Mouse (Mus musculus): ENCODE data around the gene Rtn4ip1.
"Not testable (repeated sequence)": the region's sequence is repeated elsewhere in the genome, so short reads cannot be mapped to it uniquely, and the experiment has no call there.

Gene Rtn4ip1

DNA sequence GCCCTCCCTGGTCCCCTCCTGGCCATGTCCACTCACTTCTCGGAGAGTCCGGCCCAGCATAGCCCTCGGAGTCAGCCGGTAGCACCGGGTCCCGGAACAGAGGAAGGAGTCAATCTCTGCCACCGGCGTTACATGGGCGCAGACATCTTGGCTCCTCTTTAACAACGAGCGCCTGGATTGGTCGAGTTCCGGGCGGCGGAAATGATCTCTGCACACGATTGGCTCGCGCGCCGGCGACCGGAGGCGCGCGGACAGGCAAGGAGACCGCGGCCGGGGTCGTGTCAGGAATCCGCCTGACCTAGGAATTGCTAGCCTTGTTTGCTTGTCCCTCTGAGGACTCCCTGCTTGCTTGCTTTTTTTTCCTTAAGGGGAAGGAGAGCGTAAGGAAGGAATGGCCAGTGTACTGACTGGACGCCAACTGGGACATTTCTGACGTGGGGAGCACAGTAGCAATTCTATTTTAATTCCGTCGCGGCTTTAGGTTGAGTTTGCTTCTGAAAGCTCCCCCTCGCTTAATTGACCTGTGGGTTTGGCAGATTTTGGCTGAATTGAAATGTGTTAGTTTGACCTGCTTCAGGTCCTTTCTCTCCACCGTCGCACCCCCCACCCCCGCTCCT, at the start of gene Rtn4ip1, which contains the start of gene Qrsl1:
Rtn4ip1 (plus strand) TSS at position 230 of the 617 bp plus-strand sequence.
Qrsl1 (minus strand) TSS at position 168 of the 617 bp plus-strand sequence.
- DNase-seq, result peak; percentile 93

DNA sequence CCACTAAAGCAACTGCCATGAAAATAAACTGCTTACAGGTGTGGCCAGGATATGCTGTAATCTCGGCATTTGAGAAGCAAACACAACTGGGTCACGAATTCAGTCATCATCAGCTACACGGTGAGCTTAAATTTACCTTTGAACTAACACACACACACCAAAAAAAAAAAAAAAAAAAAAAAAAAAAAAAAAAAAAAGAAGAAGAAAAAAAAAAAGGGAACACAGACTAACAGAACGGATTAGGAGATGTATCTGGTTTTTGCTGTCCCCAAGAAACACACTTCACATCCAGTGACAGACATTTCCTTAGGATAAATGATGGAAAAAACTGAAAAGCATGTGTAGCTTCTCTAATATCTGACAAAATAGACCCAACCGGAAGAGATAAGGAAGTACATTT, 49.7 kb upstream of the Rtn4ip1 start:
- no peak for DNase-seq

DNA sequence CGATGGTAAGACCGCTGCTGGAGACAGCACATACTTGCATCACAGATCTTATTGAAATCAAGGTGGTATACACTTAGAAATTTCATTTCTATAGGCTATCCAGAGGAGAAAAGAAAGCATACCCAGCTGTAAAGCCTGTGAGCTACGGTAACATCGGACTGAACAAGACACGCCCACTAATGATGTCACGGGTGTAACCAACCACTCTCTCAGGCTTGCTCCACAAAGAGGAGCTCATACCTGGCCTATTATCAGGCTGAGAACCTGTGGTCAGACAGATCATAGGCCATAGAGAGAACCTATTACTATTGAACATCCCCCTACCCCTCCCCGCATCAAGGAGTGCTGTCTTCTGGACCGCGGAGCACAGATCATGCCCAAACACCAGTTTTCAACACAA, 45.7 kb upstream of the Rtn4ip1 start:
- no peak for DNase-seq

DNA sequence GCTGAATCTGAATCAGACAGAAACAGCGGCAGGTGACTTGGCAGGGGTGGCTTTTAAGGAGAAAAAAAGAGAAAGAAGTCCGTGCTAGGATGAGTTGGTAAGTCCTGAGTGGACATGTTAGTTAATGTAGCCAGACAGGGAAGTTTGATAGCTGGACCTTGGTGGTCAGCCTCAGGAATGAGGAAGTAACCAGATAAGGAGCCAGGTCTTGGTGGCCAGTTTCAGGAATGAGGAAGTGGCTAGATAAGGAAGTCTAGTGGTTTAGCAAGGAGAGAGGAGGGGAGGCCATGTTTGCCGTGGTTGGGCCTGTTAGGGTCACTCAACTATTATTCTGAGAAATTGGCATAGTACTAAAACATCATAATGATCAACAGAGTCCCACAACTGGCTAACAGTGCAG, 45.3 kb upstream of the Rtn4ip1 start:
- no peak for DNase-seq

DNA sequence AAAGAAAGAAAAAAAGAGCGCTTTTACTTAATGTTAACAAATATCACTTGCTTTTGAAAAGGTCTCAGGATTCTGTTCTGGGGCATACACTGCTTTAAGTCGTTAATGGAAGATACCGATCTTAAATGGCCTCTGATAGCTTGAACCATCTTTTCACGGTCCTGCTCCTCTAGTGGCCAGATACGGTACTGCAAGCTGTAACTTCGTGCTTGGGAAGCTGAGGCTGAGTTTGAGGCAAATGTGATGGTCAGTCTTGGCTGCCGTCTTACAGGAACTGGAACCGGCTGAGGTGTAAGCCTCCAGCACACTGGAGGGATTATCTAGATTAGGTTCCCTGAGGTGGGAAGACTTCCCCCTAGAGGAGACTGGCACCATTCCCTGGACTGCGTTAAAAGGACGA, 30.9 kb upstream of the Rtn4ip1 start:
- DNase-seq, result peak; percentile 51

DNA sequence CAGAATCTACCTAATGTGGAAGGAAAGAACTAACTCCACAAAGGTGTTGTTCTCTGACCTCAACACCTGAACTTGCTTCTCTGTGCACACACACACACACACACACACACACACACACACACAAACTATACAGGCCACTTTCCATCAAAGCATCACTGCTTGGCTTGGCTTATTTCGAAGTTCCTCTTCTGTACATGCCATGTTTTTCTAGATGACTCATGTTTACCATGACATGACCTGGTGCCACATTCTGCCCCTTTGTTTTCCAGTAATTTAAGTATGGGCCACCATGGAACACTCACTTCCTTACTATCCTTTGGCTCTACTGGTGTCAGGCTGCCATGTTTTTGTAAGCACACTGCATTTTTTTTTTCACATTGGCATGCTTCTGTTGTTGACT, 30.1 kb upstream of the Rtn4ip1 start:
- DNase-seq, result no peak

DNA sequence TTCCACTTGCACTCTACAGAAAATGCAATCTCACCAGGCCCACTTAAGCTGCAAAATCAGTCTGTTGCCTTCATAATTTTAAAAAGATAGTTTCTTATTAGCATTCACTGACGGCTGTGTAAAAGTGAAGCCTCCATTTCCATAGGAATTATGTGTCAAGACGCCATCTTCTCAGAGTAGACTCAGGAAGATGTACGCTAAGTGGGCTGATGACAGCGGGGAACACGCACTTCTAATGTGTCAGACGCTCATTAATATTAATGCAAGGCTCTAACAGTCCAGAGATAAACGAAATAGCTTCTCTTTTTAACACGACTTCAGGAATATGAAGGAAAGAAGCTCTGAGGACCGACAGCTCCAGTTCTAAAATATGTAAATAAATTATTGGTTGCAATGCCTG, 13.9 kb upstream of the Rtn4ip1 start:
- no peak for DNase-seq

DNA sequence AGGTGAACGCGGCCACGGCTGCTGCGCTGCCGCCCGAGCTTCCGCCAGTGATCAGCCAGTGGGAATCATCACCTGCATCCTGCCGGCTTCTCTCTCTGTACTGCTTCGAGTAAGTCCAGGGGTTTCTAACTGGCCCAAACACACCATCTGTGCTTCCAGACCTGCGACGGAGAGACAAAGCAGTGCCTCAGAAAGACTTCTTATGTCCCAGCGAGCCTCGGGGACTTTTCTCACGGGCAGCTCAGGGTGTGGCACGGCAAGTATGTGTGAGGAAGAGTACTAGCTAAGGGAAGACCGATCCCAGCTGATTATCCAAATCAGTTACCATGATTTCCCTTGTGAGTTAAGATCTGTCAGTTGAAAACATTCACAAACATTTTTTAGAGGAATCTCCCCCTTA, 12.6 kb upstream of the Rtn4ip1 start:
- DNase-seq, result no peak

DNA sequence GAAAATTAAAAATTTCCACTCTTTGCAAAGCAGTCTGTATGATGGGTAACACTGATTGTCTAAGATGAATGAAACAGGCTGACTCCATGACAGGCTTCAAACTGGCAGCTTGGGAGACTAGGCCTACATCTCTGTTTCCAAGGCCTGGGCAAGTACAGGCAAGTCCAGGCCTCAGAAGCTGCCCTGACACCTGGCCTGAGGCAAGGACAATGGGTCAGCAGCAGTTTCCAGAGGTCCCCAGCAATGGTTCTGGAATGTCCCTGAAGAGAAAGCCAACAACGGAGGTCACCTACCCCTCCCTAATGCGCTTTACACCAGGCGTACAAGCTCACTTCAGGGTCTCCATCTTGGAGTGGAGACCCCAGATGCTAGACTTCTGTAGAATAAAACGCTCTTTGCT, 8.6 kb upstream of the Rtn4ip1 start:
- DNase-seq, result no peak

DNA sequence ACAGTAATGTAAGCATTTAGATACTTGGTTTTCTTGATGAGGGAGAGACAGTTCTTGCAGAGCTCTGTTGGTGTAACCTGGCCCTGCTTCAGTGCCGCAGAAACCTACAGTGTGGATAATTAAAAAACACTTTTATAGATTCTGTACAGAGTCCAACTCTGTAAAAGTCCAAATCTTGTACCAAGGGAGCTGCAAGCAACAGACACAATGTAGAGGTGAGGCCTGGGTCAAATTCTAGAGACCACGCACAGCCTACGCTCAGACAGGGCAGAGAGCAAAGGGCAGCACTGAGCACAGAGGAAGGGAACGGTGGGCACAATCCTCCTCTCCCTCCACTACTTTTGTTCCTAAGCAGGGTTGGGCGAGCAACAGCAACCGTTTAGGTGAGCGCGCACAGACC, 5.5 kb upstream of the Rtn4ip1 start:
- no peak for DNase-seq

DNA sequence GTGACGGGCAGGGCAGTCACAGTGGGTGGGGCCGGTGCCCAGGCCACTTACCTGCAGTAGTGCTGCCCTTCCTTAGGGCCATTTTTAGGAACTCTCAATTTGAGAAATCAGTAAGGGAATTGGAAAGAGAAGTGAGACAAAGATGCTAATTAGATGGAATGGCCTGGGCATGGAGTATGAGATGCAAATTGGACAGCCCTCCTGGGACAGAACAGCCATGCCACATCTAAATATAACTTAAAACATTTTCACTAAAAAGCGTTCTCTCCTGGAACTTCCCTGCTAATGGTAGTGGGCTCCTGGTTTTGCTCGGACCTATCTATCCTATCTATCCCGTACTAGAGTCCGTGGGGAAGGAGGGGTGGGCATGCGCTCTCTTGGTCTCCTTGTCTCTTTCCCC, 3.3 kb upstream of the Rtn4ip1 start:
- DNase-seq, result no peak

DNA sequence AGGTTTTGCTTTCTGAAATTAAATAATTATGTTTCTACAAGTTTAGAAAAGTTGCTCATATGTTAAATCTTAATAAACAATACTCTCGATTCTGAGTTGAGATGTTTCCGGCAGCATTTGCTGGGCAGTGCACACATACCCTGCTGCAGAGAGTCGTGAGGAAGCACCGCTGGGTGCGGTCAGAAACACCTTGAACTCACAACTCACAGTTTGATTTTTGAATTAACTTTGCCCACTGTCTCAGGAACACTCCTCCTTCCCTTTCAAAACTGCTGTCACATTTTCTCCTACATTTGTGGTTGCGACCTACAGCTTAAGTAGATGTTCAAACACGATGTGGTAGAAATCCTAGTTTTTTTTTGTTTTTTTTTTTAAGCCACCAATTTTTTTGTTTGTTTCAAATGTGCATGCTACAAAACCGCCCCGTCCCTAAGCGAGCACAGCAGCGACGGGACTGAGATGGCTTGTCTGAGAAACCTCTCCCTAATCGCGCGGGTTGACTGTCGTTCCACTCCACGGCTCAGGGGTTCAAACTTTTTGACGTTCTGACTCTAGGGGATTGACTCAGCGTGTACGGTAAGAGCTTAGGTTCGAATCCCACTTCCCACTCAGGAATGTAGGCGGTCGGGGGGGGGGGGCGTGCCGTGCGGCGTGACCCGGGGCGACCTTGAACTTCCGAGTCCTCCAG, 580 bp upstream of the Rtn4ip1 start:
- DNase-seq, result peak; percentile 16

DNA sequence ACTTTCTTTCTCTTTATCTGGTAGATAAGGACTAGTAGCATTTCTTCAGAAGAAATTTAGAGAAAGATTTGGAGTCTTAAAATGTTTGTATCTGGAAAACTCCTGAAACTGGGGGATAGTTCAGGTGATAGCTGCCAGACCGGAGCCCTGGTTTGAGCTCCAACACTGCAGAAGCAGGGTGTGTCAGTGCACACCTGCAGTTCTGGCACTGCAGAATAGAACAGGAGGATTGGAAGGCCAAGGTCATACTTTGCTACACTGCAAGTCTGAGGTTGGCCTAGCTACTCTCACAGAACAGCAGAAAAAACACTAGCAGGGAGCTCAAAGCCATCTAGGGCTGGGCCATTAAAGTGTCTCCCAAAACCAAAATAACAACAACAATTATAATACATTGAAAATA, 3.0 kb downstream of the Rtn4ip1 start:
- DNase-seq, result no peak

DNA sequence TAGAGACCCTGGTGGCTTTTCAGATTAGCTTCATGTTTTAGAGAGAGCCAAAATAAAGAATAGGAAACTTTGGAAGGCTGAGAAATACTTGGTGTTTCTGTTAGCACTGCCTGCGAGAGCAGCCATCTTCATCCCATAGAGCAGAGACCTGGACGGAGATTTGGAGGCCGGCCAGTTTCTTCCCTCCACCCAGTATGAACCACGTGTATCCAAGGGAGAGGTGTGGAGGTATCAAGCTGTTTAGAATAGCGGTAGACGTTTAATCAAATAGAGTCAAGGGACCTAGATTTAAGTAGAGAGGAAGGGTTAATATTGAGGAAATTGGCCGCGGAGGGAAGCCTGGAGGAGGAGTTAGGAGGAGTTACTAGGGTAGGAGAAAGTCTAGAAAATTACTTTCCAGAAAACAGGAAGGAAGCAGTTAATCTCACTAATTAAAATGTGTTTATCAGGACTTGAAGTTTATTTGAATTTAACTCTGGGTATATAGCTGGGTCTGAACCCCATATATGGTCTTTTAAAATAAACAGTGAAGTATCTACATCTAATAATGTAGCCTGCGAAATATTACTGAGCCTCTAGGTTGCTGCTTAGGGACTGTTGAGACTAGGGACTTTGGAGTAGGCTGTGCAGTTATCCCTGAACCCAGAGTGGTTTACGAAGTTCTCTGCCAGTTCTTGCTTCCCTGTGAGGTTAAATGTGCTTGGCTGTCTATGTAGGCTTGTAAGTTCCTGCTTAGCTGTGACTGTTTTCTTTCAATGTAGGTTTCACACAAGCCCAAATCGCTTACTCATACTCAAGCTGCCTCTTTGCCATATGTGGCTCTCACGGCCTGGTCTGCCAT, 8.6 kb downstream of the Rtn4ip1 start:
- DNase-seq, result no peak

DNA sequence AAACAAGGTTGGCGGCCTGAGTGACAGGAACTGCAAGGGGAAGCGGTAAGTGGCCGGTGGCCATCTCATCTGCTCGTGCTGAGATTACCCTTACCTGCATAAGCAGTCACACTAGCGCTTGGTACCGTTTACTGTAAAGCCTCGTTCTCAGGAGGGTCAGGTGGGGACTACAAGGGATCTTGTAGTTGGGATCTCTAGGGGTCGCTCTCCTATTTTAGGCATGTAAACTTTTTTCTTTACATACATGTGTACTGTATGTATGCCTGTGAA, 9.2 kb downstream of the Rtn4ip1 start:
- no peak for DNase-seq

DNA sequence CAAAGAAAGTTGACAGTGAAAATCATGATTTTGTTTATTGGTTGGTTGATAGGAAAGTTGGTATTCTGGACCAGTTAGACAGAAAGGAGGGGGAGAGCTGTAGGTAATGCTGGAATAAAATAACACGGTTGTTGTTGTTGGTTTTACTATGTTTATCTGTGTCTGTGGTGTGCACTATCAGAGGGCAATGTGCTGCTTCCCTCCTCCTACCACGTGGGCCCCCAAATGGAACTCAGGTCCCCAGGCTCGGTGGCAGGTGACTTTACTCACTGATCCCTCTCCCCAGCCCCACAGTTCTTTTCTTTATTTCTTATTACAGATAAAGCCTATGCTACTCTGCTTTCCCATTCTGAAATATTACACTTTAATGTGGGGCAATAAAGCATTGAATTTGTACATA, 10.6 kb downstream of the Rtn4ip1 start:
- no peak for DNase-seq

DNA sequence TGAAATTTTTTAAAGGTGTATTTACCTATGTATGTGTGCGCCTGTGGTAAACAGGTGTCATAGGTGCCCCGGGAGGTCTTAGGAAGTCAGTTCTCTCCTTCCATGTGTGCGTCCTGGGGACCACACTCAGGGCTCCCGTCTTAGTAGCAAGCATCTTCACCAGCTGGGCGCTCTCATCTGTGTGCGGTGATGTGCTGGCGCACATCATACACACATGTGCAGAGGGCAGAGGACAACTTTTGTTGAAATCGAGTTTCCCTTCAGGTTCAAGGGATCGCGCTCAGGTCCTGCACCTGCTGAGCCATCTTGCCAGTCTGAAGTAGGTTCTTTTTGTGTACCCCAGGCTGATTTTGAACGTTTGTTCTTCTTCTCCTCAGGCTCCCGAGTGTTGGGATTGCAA, 14.6 kb downstream of the Rtn4ip1 start:
- DNase-seq, result no peak

DNA sequence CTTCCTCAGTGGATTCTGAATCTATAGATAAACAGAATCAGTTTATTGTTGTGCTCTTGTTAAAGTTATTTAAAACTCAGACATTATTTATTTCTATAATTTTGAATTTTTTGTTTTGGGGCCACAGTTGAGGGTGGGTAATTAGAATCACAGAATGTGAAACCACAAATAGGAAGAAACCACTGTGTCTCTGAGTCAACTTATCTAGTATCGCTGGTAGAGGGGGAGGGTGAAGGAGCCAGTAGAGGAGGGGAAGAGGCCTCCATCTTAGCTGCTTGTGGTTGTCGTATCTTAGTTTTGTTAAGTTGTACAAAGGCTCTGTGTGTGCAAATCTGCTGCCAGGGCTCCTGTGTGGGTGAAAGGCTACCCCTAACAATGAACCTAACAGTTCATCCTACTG, 15.1 kb downstream of the Rtn4ip1 start:
- DNase-seq, result no peak

DNA sequence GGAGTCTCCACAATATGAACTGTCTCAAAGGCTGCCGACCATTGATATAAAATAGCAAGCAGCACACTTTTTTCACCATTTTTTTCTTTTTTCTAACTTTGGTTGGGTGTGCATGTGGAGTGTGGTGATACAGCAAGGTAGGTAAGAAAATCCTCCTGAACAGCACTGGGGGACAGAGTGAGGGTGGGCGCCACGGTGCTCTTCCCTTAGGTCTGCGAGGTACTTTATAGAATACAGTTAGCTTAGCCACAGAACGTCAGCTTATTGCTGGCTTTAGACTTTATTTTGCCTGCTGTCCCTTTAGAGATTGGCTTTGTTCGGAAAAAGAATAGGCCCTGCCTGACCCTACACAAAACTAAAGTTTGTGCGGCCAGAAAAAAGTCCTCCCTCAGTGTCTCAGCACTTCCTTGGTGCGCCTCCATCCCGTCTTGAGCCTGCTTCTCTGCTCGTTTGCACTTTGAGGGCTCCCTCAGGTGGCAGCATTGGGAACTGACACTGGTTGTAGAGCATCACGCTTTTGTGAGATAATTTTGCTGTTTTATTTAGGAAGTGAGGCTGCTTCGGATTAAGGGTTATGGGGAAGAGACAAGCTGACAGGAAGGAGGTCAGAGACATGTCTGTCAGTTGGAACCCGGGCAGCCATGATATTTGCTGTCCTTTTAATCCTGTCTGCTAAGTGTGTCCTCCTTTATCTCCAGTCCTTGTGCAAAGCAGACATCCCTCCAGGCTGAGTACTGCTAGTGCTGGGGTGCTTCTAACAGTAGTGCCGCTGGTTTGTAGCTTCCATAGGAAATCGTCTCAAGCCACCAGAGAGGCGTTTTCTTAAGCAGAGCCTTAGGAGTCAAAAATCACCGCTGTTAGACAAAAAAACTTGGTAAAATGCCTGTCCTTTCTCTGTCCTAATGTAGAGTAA, 17.3 kb downstream of the Rtn4ip1 start:
- DNase-seq, result peak; percentile 89

DNA sequence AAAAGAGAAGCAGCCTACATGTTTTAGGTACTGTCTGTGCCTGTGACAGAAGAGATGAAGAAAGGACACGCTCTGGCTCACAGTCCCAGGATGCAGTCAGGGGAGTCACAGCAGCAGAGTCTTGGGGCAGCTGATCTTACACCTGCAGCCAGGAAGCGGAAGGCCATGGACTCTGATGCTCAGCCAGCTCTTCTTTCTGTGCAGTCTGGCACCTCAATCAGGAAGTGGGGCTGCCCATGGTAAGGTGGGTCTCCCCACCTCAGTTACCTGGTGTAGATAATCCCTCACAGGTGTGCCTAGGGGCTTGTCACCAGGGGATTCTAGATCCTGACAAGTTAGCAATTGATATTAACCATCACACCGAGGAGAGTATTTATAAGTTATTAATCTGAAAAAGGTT, 21.5 kb downstream of the Rtn4ip1 start:
- no peak for DNase-seq

DNA sequence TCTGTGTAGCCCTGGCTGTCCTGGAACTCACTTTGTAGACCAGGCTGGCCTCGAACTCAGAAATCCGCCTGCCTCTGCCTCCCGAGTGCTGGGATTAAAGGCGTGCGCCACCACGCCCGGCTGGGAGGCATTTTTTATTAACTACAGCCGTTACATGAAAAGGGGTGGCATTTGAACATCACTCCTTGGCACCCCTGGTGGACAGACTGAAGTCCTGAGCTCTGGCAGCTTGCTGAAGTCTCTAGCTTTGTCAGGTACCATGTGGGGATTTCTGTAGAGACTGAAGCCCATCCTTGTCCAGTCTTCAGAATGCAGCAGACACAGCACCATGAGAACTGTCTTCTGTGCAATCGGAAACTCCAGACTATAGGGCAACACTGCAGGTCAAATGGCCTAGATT, 24.2 kb downstream of the Rtn4ip1 start:
- not testable (repeated sequence) for DNase-seq

DNA sequence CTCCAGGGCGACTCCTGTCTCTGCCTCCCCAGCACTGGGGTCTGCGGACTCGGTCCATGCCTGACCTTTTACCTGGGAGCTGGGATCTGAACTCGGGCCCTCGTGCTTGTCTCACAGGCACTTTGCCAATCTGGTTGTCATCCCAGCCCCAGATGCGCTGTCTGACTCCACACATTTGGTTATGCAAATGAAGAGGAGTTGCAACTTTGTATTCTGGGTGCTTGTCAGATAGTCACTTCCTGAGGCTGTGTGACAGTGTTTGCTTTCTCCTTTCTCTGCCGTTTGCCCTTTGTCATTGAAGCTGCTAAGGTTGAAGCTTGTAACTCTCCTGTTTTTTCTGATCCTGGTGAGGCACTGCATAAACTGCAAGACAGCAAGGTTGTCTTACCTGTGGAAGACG, 26.1 kb downstream of the Rtn4ip1 start:
- no peak for DNase-seq

DNA sequence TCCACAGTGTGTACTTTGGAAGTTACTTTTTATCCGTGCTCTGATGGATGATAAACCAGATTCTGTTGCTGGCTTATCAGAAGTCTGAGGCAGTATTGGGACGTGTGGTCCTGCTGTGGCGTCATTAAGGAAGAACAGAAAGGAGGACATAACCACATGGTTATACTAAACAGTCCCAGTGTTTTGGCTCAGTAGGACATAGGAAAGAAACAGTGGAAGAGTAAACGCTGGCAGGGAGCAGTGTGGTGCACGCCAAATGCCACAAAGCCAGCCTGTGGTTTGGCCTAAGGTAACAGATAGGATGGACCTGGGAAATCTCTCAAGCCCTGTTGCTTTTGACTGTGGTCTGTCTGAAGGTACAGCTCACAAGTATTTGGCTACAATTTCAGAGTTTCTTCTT, 27.0 kb downstream of the Rtn4ip1 start:
- no peak for DNase-seq
